Mouse (Mus musculus): ENCODE measurements around the gene Arcn1. TPM values are rescaled to one million over a fixed set of nuclear protein-coding genes. Genes with fewer than 3 reads are reported as not detected.

Arcn1 gene
- total RNA-seq (2014; rRNA removed) (94.1 and 98.6 TPM in 2 replicates), polyA plus RNA-seq (2012; rRNA removed) (32.0 and 33.1 TPM in 2 replicates)

- Histone ChIP-seq H3K27ac (replicated peaks; ENCODE audit: insufficient read depth, low read depth, low read length) (peak within 1 kb of the TSS; percentile 96), H3K36me3 (ENCODE audit: control insufficient read depth, insufficient read depth, low read length) (no peaks in the 10 kb centered on the region), H3K4me3 (ENCODE audit: insufficient read depth, low read depth, low read length) (peak within 1 kb of the TSS; percentile 98), H3K79me2 (ENCODE audit: control insufficient read depth, insufficient read depth, low read length) (peaks cover 23% of the 10 kb centered on the region), H3K27me3 (ENCODE audit: control insufficient read depth, insufficient read depth, low read length) (no peaks in the 10 kb centered on the region), H3K9ac (ENCODE audit: low read depth, low read length) (peak within 1 kb of the TSS; percentile 99), H3K4me1 (ENCODE audit: control insufficient read depth, insufficient read depth, low read length) (peaks cover 15% of the 10 kb centered on the region)
- TF ChIP-seq POLR2A (IDR thresholded peaks at IDR 0.05; ENCODE audit: extremely low read depth, insufficient read depth, low read length) (peak; percentile 81), CTCF (IDR thresholded peaks at IDR 0.05; ENCODE audit: low read depth, low read length) (no peak)
- DNase-seq (ENCODE audit: extremely low read depth, low read depth, low spot score), result peak; percentile 74
- WGBS, result under 1% methylated on average over 82 of the region's 82 CpGs
These were observed at the start of gene Arcn1, which contains the start of gene Ift46 for GRCm38 (mm10) chr9:44767101-44768028. Arcn1 (minus strand) TSS chr9:44767845. Ift46 (plus strand) TSS chr9:44767908.

GRCm38 (mm10) chr9:44814179-44814578 is 46.5 kb upstream of the Arcn1 start:
- Histone ChIP-seq H3K27me3 (ENCODE audit: control insufficient read depth, insufficient read depth, low read length) (no peaks in the 10 kb centered on the region), H3K79me2 (ENCODE audit: control insufficient read depth, insufficient read depth, low read length) (no peaks in the 10 kb centered on the region), H3K4me3 (ENCODE audit: insufficient read depth, low read depth, low read length) (no peak overlapping the region), H3K4me1 (ENCODE audit: control insufficient read depth, insufficient read depth, low read length) (peaks cover 7% of the 10 kb centered on the region; the same call in 1 of the 2 replicates), H3K36me3 (ENCODE audit: control insufficient read depth, insufficient read depth, low read length) (peaks cover 64% of the 10 kb centered on the region), H3K9ac (ENCODE audit: low read depth, low read length) (no peak overlapping the region), H3K27ac (replicated peaks; ENCODE audit: insufficient read depth, low read depth, low read length) (no peak overlapping the region)
- DNase-seq (ENCODE audit: extremely low read depth, low read depth, low spot score), result no peak
- TF ChIP-seq CTCF (IDR thresholded peaks at IDR 0.05; ENCODE audit: low read depth, low read length) (no peak), POLR2A (IDR thresholded peaks at IDR 0.05; ENCODE audit: extremely low read depth, insufficient read depth, low read length) (no peak)
- WGBS, result 94% methylated on average over 8 of the region's 8 CpGs

GRCm38 (mm10) chr9:44810316-44810715 is 42.7 kb upstream of the Arcn1 start:
- Histone ChIP-seq H3K4me3 (ENCODE audit: insufficient read depth, low read depth, low read length) (no peak overlapping the region), H3K27ac (replicated peaks; ENCODE audit: insufficient read depth, low read depth, low read length) (no peak overlapping the region), H3K79me2 (ENCODE audit: control insufficient read depth, insufficient read depth, low read length) (no peaks in the 10 kb centered on the region), H3K4me1 (ENCODE audit: control insufficient read depth, insufficient read depth, low read length) (peaks cover 1% of the 10 kb centered on the region; the same call in 1 of the 2 replicates), H3K36me3 (ENCODE audit: control insufficient read depth, insufficient read depth, low read length) (peaks cover 66% of the 10 kb centered on the region), H3K27me3 (ENCODE audit: control insufficient read depth, insufficient read depth, low read length) (no peaks in the 10 kb centered on the region), H3K9ac (ENCODE audit: low read depth, low read length) (no peak overlapping the region)
- no peak for DNase-seq (ENCODE audit: extremely low read depth, low read depth, low spot score)
- no peak for TF ChIP-seq POLR2A (IDR thresholded peaks at IDR 0.05; ENCODE audit: extremely low read depth, insufficient read depth, low read length)
- TF ChIP-seq CTCF (IDR thresholded peaks at IDR 0.05; ENCODE audit: low read depth, low read length), result no peak
- 86% methylated on average over 10 of the region's 10 CpGs for WGBS

GRCm38 (mm10) chr9:44807778-44808177 is 40.1 kb upstream of the Arcn1 start:
- peaks cover 6% of the 10 kb centered on the region; the same call in 1 of the 2 replicates for H3K4me1 ChIP-seq (ENCODE audit: control insufficient read depth, insufficient read depth, low read length)
- H3K27me3 ChIP-seq (ENCODE audit: control insufficient read depth, insufficient read depth, low read length), result no peaks in the 10 kb centered on the region
- H3K79me2 ChIP-seq (ENCODE audit: control insufficient read depth, insufficient read depth, low read length), result no peaks in the 10 kb centered on the region
- H3K9ac ChIP-seq (ENCODE audit: low read depth, low read length), result no peak overlapping the region
- H3K4me3 ChIP-seq (ENCODE audit: insufficient read depth, low read depth, low read length), result no peak overlapping the region
- WGBS, result 97% methylated on average over 10 of the region's 10 CpGs
- DNase-seq (ENCODE audit: extremely low read depth, low read depth, low spot score), result no peak
- H3K27ac ChIP-seq (replicated peaks; ENCODE audit: insufficient read depth, low read depth, low read length), result no peak overlapping the region
- peaks cover 46% of the 10 kb centered on the region for H3K36me3 ChIP-seq (ENCODE audit: control insufficient read depth, insufficient read depth, low read length)
- TF ChIP-seq POLR2A (IDR thresholded peaks at IDR 0.05; ENCODE audit: extremely low read depth, insufficient read depth, low read length) (no peak), CTCF (IDR thresholded peaks at IDR 0.05; ENCODE audit: low read depth, low read length) (no peak)

GRCm38 (mm10) chr9:44807141-44807540 is 39.5 kb upstream of the Arcn1 start:
- Histone ChIP-seq H3K79me2 (ENCODE audit: control insufficient read depth, insufficient read depth, low read length) (peaks cover 5% of the 10 kb centered on the region; the same call in 1 of the 2 replicates), H3K36me3 (ENCODE audit: control insufficient read depth, insufficient read depth, low read length) (peaks cover 42% of the 10 kb centered on the region), H3K27me3 (ENCODE audit: control insufficient read depth, insufficient read depth, low read length) (no peaks in the 10 kb centered on the region), H3K4me1 (ENCODE audit: control insufficient read depth, insufficient read depth, low read length) (peaks cover 6% of the 10 kb centered on the region; the same call in 1 of the 2 replicates), H3K9ac (ENCODE audit: low read depth, low read length) (no peak overlapping the region), H3K27ac (replicated peaks; ENCODE audit: insufficient read depth, low read depth, low read length) (no peak overlapping the region), H3K4me3 (ENCODE audit: insufficient read depth, low read depth, low read length) (no peak overlapping the region)
- TF ChIP-seq POLR2A (IDR thresholded peaks at IDR 0.05; ENCODE audit: extremely low read depth, insufficient read depth, low read length) (no peak), CTCF (IDR thresholded peaks at IDR 0.05; ENCODE audit: low read depth, low read length) (no peak)
- 67% methylated on average over 5 of the region's 5 CpGs for WGBS
- no peak for DNase-seq (ENCODE audit: extremely low read depth, low read depth, low spot score)
